Mouse (Mus musculus): Measurements from ENCODE around the gene Smarca2.

DNA sequence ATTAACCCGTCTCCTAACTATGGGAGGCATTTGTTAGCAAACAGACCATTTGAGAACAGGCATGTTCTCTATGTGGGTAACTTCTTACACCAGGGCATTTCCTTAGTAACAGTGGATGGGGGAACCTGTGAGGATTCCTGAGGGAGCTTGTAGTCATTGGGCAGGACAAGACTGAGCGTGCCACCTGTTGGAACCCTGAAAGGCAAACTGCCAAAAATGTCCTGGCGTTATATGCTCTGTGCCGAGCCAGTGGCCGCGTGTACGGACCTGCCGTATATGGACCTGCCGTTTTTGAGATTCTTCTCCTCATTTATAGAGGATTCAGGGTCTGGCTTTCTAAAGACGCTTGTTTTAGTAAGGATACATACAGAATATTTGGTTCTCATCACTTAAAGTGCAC, 141.4 kb downstream of the Smarca2 start:
- TF ChIP-seq CTCF (IDR thresholded peaks at IDR 0.05; ENCODE audit: low read depth, low read length) (no peak), POLR2A (IDR thresholded peaks at IDR 0.05; ENCODE audit: borderline replicate concordance, low read depth, low read length) (no peak)

Data from bone marrow macrophage, adult 2 months (primary cell).